Mouse (Mus musculus): ENCODE data around the gene Pard3b. TPM values are rescaled to one million over a fixed set of nuclear protein-coding genes. Genes with fewer than 3 reads are reported as not detected.

Gene Pard3b
- polyA plus RNA-seq (2014; fragmentation: Illumina TruSeq; extraction: RNeasy Lipid Tissue Mini Kit (QIAGEN cat#74804); ENCODE audit: low read depth, low replicate concordance): 4.3 TPM

GRCm38 (mm10) chr1:61638347-61639111 lies at the start of gene Pard3b:
Gene Pard3b (plus strand): TSS chr1:61638824.

